Mouse (Mus musculus): ENCODE data around the gene Jarid2.
A peak's percentile ranks its signal among the peaks of the same experiment; 100 is the strongest.
"Not testable (repeated sequence)": the region's sequence is repeated elsewhere in the genome, so short reads cannot be mapped to it uniquely, and the experiment has no call there.

The Jarid2 gene

GRCm38 (mm10) chr13:44729424-44729971 is at the start of gene Jarid2:
Jarid2 (plus strand) TSS chr13:44729474.
- peak; percentile 70 for DNase-seq

DNA sequence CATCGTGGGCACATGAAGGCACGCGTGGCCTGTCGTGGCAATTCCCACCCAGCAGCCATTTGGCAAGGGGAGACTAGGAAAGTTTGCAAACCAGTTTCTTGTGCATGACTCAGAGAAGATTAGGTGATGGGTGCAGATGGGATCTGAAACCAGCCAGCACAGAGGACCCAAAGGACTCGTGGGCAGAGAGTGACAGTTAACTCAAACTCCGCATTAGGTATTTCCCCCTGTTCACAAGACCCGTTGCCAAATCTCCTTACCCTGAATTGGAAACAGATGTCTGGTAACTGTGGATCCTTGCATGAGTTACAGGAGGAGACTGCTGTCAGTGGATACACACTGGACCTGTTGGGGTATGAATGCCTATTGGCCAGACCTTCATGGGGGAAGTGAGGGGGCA is 48.2 kb upstream of the Jarid2 start:
- no peak for DNase-seq

GRCm38 (mm10) chr13:44688140-44688539 is 41.1 kb upstream of the Jarid2 start:
- no peak for DNase-seq

DNA sequence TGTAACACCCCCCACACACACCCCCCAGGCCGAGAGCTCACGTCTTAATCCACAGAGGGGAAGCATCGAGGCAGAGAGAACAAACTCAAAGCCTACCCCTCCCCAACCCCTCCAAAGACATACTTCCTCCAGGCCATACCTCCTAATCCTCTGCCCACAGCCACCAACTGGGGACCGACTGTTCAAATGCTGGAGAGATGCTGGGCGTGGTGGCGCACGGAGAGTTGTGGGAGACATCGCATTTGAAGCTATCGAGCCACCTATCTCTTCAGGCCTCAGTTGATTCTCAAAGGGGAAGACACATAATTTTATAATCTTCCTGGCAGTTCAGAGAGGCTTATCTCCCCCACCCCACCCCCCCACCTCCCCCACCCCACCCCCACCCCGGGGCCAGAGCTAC is 31.6 kb upstream of the Jarid2 start:
- peak; percentile 38 for DNase-seq

DNA sequence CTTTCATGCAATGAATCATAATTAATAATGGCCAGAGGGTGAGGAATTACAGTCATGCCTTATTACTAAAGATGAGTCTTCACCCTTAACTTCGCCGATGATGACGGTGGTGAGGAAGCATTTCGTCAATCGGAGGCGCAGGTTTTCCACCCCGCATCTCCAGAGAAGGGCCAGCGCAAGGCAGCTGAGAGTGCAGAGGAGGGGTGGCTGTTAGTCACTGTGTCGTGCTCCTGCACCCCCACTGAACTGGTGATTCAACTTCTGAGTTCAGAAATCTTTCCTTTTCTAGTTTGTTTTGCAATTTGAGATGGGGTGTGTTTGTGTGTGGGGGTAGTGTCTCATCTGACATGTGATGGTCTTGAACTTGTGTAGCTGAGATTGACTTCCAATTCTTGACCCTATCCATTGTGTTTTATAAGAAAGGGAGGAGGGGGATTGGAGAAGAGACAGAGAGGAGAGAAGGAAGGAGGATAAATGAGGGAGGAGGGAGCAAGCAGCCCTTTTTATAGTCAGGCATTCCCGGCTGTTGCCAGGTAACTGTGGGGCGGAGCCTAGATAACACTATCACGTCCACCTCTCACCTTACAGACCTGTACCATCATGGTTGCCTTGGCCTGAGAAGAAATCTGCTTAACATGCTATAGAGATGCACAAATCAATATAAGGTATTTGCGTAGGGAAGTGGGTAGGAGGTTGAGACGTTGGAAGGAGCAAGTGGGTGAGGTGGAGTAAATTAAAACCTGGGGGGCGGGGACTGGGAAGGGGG is 25.1 kb upstream of the Jarid2 start:
- no peak for DNase-seq

DNA sequence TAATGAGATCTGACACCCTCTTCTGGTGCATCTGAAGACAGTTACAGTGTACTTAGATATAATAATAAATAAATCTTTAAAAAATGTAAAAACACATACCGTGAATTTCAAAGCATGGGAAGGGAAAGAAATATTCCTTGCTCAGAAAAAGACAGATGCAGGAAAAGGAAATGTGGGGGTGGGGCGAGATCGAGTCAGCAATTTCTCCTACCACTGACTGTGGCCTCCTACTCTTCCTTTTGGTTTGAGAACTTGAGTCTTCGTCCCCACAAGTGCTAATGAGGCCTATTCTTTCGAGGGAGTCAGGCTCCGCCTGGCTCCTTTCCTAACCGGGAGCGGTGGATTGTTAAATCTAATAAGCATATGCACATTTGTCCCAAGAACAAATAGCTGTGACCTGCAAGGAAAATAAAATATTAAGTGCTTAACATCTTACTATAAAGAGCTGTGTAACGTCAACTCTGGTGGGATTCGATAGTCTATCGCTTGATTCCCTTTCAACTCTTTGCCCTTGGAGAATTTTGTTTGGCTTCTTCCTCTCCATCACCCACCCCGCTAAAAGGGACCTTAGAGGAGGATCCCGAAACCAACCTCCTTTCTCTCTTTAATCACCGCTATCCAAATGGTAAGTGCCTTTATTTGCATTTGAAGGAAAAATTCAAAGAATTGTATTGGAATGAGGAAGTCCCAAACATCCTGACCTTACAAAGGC is 24.1 kb upstream of the Jarid2 start:
- DNase-seq: no peak

GRCm38 (mm10) chr13:44705743-44706044 is 23.6 kb upstream of the Jarid2 start:
- no peak for DNase-seq

GRCm38 (mm10) chr13:44706206-44706915 is 22.9 kb upstream of the Jarid2 start:
- no peak for DNase-seq

DNA sequence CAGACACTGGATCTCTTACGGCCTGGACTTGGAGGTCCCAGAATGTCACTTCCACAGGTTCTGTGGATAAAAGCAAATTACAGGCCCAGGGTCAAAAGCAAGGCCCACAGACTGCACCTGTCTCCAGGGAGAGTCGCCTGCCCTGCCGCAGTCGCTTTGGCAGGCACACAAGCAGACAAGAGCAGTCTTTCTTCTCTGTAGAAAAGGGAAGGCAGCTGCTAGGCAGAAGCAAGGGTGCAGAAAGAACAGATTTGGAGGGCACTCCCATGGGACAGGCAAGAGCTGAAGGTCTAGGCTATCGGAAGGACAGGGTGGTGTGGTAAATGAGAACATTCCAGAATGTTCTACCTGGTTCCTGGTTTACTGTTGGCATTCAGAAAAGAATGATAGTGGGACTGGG is 22.1 kb upstream of the Jarid2 start:
- DNase-seq: no peak

DNA sequence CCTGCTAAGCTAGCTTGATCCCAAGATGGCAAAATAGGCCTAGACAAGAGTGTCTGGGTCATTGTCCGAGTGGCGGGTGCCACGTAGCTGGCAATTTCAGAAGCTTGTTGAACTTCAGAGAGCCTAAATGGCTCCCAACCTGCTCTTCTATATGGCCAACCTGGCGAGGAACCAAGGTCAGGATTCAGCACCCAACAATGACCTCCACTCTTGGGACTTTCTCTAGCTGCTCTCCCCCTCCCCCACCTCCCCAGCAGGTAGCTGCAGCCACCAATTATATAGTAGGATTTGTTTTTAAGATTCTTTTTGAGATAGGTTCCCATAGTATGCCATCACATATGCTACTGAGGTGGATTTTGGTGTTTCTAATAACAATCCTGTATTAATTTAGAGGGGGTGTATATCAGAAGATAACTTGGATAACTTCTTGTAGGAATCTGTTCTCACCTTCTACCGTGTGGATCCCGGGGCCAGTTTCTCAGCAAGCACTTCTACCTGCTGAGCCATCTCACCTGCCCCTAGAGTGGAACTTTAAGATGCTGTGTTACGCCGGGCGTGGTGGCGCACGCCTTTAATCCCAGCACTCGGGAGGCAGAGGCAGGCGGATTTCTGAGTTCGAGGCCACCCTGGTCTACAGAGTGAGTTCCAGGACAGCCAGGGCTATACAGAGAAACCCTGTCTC is 20.8 kb upstream of the Jarid2 start:
- no peak for DNase-seq

DNA sequence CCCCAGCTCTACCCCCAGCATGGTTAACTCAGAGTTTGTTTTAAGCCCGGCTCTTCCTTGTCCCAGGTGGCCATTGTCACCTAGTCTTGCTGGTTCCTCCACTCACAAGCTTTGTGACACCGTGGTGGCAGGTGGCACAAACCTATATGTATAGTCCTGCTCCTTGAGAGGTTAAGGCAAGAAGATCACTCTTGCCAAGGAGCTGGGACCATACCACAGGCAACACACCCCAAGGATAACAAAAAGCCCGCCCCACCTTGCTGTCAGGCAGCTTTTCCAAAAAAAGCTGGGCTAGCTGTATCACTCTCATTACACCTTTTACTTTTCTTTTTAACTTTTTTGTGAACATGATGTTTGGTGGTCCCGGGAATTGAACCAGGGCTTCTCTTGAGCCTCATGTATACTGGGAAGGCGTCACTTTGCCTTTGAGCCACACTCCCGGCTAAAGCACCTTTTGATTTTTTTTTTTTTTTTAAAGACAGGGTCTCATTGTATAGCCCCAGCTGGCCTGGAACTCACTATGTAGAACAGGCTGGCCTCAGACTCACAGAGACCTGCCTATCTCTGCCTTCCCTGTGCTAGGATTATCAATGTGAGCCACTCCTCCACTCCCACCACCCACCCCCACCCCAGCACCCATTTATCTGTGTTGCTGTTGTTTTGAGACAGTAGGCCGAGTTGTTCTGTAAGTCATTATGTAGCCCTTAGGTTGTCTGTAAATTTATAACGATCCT is 19.4 kb upstream of the Jarid2 start:
- peak; percentile 74 for DNase-seq

- no peak for DNase-seq
Measured at GRCm38 (mm10) chr13:44711062-44711461, 18.2 kb upstream of the Jarid2 start.

DNA sequence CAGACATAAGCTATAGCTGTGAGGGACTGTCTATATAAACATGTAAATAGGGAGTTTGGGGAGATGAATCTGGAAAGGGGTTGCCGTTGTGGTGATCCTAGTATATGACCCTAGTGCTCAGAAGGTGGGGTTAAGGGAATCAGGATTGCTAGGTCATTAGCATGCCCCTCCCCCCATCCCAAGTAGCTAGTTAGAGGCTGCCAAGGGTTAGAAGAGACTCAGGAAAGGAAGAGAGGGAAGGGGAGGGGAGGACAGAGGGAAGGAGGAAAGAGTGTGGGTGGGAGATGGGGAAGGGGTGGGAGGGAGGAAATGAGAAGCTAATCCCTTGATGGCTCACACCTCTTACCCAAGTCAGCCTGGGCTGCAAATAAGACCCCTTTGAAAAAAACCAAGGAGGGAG is 17.4 kb upstream of the Jarid2 start:
- DNase-seq: peak; percentile 35

DNA sequence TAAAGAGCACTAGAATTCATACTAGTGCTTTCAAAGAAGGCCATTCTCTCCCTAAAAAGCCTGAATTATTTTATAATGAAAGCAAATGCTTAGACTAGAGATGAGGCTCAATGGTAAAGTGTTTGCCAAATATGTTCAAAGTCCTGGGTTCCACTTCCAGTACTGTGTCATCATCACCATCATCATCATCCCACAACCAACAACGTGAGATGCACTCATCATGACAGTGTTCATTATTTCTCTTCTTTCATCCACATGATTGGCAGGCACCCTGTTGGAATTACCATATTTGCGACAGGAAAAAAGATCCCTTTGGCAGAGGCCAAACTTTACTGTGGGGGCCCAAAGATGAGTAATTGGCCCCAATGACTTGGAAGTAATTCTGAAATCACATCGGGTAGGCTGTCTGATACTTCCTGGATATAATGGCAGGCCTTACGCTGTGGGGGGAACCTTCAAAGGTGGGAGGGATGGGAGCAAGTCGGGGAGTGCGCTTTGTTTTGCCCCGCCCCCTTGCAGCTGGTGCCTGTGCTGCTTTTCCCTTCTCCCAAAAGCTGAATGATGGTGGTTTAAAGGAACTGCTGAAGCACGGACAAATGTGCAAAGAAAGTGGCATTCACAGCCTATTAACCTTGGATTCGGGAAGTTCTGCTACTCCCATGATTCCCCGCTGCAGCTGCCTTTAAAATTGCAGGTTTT is 13.9 kb upstream of the Jarid2 start:
- no peak for DNase-seq

DNA sequence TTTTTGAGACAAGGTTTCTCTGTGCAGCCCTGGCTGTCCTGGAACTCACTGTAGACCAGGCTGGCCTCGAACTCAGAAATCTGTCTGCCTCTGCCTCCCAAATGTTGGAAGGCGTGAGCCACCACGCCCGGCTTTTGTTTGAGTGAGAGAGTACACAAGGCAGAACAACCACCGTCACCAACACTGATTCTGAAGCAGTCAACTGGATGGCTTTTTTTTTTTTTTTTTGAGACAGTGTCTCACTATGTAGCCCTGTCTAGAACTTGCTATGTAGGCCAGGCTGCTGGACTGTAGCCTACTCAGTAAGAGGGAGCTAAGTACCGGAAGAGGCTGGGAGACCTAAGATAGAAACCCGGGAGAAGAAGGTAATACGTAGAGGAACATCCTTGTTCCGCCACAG is 11.4 kb upstream of the Jarid2 start:
- no peak for DNase-seq

DNA sequence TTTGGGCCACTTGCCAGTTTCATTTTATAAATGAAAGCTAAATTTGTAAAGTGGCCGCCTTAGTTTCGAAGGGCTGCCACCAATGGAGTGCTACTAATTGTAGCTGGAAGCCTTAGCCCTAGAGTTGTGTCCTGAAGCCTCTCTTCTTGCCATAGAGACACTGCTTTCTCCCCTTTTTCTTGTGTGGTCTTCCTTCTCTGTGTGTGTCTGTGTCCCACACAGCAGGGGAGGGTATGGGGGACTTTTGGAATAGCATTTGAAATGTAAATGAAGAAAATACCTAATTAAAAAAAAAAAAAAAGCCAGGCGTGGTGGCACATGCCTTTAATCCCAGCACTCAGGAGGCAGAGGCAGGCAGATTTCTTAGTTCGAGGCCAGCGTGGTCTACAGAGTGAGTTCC is 10.8 kb upstream of the Jarid2 start:
- DNase-seq: not testable (repeated sequence)

GRCm38 (mm10) chr13:44720094-44720493 is 9.2 kb upstream of the Jarid2 start:
- DNase-seq: no peak

GRCm38 (mm10) chr13:44721891-44722547 is 7.3 kb upstream of the Jarid2 start:
- DNase-seq: no peak

- not testable (repeated sequence) for DNase-seq
Measured at GRCm38 (mm10) chr13:44723522-44723921, 5.8 kb upstream of the Jarid2 start.

DNA sequence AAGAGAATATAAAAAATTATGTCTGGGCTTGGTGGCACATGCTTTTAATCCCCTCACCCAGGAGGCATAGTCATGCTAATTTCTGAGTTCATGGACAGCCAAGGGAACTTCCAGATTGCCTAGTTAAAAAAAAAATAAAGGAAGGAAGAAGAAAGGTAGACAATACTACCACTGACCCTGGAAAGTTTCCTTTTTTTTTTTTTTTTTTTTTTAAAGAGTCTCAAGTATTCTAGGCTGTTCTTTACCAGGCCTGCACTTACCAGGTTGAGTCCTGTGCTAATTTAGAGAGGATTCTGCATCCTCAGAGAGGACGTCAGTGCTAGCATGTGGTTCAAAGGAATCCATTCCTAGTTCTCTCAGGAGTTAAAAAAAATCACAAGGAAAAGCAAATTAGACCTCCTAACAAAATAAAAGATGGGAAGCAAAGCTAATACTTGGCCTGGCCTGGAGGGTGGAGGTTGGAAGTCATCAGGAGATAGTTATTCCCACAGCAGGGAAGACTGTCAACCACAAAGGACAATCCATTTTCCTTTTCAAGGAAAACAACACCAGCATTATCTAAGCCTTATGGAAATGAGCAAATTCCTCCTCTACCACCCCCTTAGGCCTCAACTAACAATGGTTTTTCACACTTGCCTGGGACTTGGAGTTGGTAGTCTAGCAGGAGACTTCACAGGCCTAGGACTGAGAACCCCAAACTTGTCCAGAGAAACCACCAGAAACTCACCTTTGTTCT is 961 bp upstream of the Jarid2 start:
- DNase-seq: no peak
